Mouse (Mus musculus): ENCODE data around the gene Pdia4. TPM values are rescaled to one million over a fixed set of nuclear protein-coding genes. Genes with fewer than 3 reads are reported as not detected.
"Not testable (repeated sequence)": the region's sequence is repeated elsewhere in the genome, so short reads cannot be mapped to it uniquely, and the experiment has no call there.

Gene Pdia4
- total RNA-seq, 2 experiments from 2014 or later: 44.8 to 47.8 TPM

DNA sequence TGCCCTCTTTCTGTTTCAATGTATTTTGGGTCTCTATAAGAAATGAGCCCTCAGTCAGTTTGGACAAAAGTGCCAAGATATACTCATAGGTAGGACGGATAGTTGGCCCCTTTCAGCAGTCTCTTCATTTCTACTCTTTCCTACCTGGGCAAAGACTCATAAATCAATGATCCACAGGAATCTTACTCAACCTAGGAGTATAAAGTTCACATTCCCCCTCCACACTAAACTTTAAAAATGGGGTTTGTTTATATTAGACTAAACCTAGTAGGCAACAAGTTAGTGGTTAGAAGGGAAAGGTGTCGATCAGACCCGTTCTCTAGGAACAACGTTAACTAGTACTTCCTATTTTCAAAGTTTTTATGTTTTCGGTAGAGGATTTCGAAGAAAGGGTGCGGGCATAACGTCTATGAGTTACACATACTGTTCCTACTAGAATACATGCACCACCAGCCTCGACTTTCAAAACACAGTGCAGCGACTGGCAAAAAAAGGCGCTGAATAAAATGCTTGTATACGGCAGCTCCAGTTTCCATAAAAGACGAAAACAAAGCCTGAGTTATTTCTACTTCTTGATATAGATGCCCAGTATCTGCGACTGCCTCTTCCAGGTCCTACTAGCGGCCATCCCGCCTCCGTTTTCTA is 837 bp downstream of the Pdia4 start:
- no peak for DNase-seq (ENCODE audit: low spot score in 2 of 2)

DNA sequence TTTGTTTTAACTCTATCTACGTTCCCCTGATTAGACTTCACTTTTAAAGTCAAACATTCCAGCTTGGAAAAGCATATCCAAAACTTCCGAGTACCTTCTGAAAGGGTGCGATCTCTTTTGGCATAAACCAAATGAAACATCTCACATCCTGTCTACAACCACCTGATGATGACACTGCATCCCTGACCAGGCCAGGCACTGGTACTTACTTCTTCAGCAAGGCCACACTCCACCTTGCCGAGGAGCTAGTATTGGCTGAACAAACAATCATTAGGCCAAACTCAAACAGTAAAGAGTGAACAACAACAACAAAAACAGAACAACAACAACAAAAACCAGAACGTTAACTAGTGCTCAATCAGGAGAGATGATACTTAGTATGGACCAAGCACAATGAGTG is 1.9 kb downstream of the Pdia4 start:
- DNase-seq (ENCODE audit: low spot score in 2 of 2): no peak

DNA sequence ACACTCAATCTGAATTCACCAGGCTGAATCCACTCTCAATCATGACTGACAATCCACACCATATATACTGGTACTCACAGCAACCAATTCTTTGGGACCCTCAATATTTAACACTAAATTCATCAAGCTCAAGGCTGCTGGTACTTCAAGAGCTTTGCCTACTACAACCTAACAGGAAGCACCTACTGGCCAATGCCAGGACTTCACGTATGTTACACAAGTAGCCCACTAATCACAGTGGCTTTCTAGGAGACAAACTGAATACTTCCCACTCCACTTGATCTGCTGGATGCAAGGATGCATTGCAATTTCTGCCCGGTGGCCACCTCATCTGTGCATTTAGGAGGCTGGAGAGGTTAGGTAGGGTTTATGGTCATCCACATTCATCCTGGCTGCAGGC is 3.0 kb downstream of the Pdia4 start:
- DNase-seq (ENCODE audit: low spot score in 2 of 2): no peak

DNA sequence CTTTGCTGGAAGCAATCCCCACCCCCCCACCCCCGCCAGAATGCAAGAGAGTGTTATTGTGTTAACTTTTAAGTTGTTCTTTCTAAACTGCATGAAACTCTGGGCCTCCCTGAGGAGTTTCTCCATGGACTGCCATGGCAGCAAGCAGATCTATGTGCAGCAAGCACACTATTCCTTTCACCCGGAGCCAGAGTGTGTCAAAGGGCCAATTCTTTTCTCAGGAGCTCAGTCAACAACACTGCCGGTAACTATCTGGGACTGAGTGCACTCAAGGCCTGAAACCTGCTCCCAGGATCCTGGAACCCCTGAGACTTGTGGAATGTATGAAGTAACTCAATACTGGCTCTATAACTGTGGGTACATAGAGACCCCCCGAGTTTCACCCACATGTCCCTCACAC is 4.2 kb downstream of the Pdia4 start:
- DNase-seq (ENCODE audit: low spot score in 2 of 2): no peak

DNA sequence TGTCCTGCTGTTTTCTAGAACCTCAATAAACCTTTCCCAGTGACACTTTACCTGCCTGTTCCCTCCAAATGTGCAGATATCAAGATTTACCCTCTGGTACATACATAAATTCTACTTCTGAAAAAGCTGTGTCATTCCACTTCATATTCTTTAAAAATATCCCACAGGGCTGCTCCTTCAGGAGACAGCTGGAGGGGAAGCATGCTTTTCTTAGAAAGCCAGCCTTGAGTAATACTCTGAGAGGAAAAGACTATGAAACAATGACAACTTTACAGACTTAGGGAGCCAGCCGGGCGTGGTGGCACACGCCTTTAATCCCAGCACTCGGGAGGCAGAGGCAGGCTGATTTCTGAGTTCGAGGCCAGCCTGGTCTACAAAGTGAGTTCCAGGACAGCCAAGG is 4.7 kb downstream of the Pdia4 start:
- no peak for DNase-seq (ENCODE audit: low spot score in 2 of 2)

DNA sequence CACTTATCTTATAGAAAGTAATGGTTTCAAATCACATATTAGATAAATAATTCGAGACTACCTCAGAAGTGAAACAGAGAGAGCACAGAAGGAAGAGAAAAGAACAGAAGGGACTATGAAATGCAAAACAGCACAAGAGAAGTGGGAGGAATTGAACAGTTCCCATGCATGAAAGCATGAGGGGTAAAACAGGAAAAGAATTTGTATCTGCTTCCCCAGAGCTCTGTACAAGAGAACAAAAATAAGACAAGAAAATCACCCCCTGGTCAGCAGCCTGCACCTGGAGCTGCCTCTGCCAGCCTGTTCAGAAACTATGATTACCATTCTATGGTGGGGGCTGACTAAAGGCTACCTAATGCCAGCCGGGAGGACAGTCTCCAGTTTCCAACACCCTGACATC is 5.8 kb downstream of the Pdia4 start:
- DNase-seq (ENCODE audit: low spot score in 2 of 2): no peak

DNA sequence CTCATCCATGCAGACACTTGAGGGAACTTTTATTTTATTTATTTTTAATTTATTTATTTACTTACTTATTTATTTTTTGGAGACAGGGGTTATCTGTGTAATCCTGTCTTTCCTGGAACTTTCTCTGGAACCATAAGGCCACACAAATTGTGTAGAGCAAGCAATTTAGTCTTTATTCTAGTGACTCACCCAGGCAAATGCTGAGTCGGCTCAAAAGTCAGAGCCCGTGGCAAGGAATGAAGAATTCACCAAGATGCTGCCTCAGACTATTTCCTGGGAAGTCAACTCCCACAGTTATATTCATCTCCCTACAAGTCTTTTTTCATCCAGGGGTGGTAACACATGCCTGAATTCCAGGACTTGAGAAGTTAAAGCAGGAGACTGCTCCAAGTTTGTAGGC is 7.7 kb downstream of the Pdia4 start:
- DNase-seq (ENCODE audit: low spot score in 2 of 2): no peak

DNA sequence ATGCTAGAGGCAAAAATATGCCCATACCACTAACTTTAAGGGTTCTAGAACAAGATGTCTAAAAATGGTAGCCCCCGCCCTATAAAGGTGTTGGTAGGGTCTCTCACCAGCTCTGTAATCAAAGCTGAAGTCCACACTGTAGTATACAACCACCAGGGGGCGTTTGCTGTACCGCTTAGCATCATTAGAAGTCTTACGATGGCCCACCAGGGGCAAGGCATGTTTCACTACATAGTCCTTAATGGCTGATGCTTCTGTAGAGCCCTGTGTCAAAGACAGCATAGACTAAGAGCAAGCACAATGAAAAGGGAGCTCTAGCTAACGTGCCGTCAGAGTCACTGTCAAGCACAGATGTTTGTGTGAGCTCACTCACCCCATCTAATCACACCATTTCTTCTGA is 14.2 kb downstream of the Pdia4 start:
- DNase-seq (ENCODE audit: low spot score in 2 of 2): peak; percentile 37 to 55

DNA sequence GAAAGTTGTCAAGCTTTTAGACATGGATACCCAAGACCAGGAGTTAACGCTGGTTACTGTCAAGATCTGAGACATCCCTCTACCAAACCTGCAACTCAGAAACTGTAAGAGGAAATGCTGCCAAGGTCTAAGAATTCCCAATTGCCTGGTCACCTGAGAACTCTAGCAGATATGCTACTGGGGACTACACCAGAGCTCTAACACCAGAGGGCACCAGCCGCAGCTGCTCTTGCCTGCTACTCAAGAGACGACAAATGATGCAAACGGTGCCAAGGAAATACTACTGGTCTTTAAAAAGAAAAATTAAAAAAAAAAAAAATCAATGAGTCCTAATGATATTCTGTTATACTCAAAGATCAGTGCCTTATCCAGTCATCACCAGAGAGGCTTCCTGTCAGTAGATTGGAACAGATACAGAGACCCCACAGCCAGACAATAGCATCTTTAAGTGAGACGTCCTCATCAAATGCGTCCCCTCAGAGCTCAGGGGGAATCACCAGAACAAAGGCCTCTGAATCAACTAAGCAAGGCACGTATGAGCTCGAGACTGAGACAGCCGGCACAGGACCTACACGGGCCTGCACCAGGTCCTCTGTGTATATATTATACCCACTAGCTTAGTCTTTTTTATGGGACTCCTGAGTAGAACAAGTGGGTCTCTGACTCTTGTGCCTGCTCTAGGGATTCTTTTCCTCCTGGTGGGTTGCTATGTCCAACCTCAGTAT is 19.0 kb downstream of the Pdia4 start:
- peak in 1 of 2 experiments; percentile 44 for DNase-seq (ENCODE audit: low spot score in 2 of 2)

DNA sequence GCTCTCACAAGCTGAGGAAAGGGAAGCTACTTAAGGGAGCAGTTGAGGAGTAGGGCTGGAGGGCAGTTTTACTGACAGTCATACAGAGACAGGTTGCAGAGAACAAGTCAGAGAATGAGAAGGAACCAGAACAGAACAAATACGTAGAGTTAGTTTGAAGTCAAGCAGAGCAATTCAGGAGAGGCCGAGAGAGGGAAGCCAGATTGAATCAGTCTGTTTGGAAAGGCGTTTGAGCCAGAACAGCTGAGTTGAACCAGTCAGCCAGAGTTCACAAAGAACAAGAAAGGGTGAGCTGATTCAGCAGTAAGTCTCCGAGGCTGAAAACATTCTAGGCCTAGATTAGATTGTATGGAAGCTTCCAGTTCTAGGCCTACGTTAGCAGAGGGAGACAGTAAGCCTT is 19.9 kb downstream of the Pdia4 start:
- no peak for DNase-seq (ENCODE audit: low spot score in 2 of 2)

DNA sequence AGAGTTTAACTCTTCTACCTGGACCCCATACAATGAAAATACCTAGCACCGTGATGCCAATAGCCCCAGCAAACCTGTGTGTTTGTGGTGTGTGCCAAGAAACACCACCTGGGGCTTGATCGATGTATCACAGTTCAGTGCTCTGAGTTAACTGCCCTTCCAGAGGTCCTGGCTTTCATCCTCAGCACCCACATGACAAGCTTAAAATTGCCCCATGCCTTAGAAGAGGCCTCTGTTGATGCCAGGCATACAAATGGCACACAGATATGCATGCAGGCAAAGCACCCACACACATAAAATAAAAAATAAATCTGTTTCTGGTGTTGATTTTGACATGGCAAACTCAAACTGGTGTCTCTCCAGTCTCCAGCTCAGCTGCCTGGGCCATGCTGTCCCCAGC is 20.7 kb downstream of the Pdia4 start:
- DNase-seq (ENCODE audit: low spot score in 2 of 2): no peak

DNA sequence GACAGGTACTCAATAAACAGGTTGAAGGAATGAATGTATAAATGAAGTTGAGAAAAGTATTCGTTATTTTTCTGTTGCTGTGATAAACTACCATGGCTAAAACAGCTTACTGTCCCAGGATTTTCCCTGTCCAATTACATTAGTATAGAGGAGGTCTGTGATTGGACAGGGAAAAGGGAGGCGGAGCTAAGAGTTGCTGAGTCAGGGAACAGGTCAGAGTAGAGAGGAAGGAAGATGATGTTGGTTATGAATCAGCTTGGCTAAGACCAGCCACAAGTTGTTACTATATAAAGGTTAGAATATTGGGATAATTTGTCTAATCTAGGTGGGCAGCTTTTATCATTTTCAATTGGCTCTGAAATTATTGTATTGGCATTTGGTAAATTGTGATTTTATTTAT is 22.5 kb downstream of the Pdia4 start:
- no peak for DNase-seq (ENCODE audit: low spot score in 2 of 2)

DNA sequence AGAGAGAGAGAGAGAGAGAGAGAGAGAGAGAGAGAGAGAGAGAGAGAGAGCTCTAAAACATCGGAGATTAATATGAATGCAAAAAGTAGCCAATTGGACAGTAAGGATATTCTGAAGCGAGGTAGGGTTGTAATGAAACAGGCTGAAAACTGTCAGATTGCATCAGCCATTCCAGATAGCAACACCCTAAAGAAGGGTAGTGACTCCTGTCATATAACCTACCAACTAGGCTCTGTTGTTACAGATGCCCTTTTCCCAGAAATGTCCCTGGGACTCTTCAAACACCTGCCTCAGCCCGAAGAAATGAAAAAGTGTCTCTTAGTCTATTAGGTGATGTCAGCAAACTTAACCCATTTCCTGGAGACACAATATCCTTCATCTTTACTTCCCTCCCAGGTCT is 24.4 kb downstream of the Pdia4 start:
- DNase-seq (ENCODE audit: low spot score in 2 of 2): no peak

DNA sequence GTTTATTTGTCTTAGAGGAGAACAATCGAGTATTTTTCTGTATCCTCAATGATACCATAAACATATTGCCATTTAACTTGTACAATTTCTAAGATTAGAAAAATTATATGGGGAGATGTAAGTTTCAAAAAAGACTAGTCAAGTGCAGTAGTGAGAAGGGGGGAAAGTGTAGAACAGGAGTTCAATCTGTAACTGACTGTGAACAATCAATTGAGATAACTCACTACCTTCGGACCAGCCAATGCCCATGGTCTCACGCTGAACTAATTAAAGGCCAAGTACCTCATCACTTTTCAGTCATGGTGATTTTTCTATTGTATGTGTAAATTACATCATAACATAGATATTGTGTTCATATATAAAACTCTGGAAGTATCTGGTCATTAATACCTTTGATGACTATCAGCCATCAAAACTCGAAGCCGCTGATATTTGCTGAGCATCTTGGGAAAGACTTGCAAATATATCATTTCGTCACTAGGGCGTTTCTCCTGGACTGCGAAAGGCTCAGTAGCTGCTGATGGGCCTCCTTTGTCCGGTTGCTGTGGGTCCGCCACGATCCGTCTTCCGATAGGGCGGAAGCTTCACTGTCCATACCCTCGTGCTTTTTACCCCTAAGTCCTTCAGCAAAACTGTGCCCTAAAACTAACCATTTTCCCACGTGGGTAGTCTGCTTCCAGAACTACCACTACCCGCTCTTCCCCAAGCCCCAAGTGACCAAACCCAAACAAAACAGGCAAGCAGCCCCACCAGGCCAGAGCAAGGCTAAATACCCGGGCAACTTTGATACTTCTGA is 25.1 kb downstream of the Pdia4 start:
- peak; percentile 77 to 82 for DNase-seq (ENCODE audit: low spot score in 2 of 2)

DNA sequence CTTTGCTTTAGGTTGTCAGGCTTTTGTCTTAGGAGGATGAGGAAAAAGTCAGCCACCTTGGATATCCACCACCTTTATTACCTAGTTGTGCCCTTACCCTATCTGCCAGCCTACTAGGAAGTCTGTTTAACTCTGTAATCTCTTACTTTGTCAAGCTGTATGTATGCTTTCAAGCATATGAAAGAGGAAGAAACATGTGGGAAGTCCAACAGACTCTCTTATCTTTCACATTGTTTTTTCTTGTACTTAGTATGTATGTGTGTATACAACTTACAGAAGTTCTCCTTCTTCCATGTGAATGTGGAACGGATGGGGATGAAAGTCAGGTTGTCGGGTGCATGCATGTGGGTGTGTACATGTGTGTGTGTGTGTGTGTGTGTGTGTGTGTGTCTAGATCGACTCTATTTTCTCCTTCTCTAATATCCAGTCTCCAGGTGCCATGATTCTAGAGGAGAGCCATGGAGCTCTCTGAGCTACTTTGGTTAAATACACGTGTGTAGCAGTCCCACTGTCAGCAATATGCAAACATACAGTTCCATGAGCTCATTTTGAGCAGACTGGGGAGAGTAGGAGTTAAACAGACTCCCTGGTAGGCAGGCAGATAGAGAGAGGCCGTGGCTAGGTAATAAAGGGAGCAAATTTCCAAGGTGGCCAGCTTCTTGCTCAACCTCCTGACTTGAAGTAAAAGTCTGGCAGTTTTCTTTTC is 28.4 kb downstream of the Pdia4 start:
- no peak for DNase-seq (ENCODE audit: low spot score in 2 of 2)

DNA sequence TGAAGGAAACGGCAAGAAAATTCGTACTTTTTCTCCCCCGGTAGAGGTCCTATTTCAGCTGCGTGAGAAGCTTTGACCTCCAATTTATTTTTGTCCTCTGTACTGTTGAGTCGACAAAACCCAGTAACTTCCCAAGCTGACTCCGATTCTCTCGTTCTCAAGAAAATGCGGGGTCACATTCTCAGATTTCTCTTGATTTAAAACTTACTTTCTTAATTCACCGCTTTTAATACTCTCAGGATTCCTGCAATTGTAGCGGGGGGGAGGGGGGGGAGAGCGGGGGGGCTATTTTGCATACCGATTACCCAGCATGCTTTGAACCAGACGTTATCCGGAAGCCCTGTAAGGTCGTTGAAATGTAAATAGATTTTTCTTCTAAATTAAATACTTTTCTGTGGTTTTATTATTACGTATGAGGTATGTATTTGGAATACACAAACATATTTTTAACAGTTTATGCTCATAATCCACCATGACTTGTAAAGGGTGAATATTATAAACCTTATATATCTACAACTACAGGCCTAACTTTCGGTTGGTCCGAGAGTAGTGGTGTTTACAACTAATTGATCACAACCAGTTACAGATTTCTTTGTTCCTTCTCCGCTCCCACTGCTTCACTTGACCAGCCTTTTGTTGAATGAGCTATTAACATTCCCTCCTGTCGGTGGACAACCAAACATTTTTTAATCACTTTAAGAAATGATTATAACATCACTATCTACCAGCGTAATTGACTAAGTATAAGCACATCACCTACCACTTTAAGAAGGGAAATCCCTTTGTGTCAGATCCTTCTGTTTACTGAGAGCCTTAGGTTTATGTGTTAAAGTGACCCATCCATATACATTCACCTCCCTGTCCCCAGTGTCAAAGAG is 31.9 kb downstream of the Pdia4 start:
- peak; percentile 26 to 34 for DNase-seq (ENCODE audit: low spot score in 2 of 2)

DNA sequence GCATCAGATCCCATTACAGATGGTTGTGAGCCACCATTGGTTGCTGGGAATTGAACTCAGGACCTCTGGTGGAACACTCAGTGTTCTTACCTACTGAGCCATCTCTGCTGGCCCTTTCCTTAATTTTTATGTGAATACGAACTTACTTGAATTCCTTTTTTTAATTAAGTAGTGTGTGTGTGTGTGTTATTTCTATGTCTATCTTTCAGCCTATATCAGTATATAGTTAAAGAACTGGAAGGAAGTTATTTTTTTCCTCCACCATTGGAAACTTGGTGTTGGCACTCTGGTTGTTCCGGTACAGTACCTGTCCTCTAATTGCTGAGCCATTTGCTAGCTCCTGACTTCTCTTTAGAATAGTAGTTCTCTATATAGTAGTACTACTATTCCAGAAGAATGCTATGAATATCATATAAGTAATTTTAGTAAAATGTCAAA is 32.6 kb downstream of the Pdia4 start:
- no peak for DNase-seq (ENCODE audit: low spot score in 2 of 2)

DNA sequence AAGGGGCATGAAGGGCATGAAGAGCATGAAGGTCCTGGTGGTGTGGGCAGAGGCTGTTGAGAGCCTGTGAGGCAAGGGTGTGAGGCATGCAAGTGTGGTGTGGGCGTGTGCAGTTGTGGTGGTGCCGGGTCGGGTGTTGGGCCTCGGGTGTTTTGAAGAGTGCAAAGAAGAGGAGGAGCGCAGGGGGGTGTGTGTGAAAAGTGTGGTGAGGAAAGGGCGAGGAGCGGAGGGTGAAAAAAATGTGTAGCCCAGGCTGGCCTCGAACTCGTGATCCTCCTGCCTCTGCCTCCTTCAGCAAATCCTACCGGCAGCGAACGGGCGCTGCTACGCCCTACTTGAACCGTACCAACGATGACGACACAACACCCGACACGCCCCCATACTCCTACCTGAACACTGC is 41.5 kb downstream of the Pdia4 start:
- peak in 1 of 2 experiments; percentile 16 for DNase-seq (ENCODE audit: low spot score in 2 of 2)

DNA sequence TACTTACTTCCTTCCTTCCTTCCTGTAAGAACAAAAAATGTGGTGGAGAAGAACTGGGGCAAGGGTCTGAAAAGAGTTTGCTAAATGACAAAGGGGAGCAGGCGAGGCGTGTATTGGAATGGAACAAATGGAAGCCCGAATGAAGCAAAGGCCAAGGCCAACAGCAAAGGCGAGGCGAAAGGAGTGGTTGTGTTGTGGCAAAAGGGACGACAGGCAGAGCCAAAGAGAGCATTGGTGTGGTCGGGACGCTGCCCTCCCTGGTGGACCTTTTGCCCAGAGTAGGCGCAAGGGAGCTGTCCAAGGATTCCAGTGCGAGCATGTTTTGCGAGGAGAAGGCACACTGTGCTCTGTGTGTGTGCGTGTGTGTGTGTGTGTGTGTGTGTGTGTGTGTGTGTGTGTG is 42.1 kb downstream of the Pdia4 start:
- DNase-seq (ENCODE audit: low spot score in 2 of 2): peak in 1 of 2 experiments; percentile 7

DNA sequence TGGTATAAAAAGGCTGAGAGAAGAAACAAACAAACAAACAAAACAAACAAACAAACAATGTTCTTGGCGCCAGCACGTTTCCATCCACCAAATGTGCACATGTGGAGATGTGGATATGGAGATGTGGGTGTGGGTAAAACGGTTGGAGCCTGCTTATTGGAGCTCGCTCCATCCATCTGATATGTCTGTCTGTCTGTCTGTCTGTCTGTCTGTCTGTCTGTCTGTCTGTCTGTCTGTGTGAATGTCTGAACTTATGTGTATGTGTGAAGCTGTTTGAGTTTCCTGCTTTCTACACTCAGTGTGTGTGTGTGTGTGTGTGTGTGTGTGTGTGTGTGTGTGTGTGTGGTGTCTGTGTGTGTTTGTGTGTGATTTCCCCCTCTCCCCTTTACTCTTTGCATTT is 43.4 kb downstream of the Pdia4 start:
- peak in 1 of 2 experiments; percentile 26 for DNase-seq (ENCODE audit: low spot score in 2 of 2)

DNA sequence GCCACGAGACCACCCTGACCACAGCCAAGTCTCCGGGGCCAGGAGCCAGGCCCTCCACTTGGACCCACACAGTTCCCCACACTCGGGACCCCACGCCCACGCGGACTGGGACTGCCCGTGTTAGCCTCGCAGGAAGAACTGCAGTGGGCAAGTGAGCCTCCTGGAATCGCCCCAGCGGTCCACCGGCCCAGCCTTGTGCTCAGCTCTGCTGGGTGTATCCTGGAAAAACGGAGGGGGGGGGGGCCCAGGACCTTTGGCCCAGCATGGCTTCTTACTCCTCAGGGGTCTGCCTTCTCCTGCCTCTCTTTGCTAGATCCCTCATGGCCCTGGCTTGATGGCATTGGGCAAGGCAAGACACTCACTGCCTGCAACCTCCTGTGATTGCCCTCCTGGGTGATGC is 44.7 kb downstream of the Pdia4 start:
- DNase-seq (ENCODE audit: low spot score in 2 of 2): not testable (repeated sequence)
